Mouse (Mus musculus) liver, postnatal 0 days (tissue): ENCODE data around the gene Sqstm1. TPM values are rescaled to one million over a fixed set of nuclear protein-coding genes. Genes with fewer than 3 reads are reported as not detected.

Experiments used
- ATAC-seq: fragments of 200-750 bp; cut with Nextera tagmentation; 2 replicates; pipeline ENCODE4 v1.8.0; 2017; ENCODE audit warnings: mild to moderate bottlenecking, moderate library complexity
- DNase-seq: peaks from one replicate; pipeline ENCODE4 v3.0.0-alpha.2; 2016
- H3K27ac ChIP-seq: fragments of 300-500 bp; sonication (generic); 2 replicates; pipeline ENCODE4 v1.5.1; 2014; ENCODE audit warnings: antibody characterized with exemption, moderate library complexity, mild to moderate bottlenecking, low read depth
- H3K27me3 ChIP-seq: fragments of 300-500 bp; sonication (generic); 2 replicates; pipeline ENCODE4 v1.6.1; 2014; ENCODE audit warnings: low read length, control low read depth, mixed read lengths; ENCODE audit not compliant: insufficient read depth
- H3K36me3 ChIP-seq: fragments of 300-500 bp; sonication (generic); replicated peaks from 2 replicates; pipeline ENCODE4 v1.6.1; 2014; ENCODE audit warnings: mild to moderate bottlenecking, control low read depth, low read length, moderate library complexity, mixed read lengths; ENCODE audit not compliant: insufficient read depth
- H3K4me1 ChIP-seq: fragments of 300-500 bp; sonication (generic); 2 replicates; pipeline ENCODE4 v1.6.1; 2014; ENCODE audit warnings: antibody characterized with exemption, mild to moderate bottlenecking, control low read depth; ENCODE audit not compliant: insufficient read depth
- H3K4me2 ChIP-seq: fragments of 300-500 bp; sonication (generic); 2 replicates; pipeline ENCODE4 v1.6.1; 2014; ENCODE audit warnings: low read depth, mild to moderate bottlenecking, low read length, moderate library complexity, mixed read lengths
- H3K4me3 ChIP-seq: fragments of 300-500 bp; sonication (generic); 2 replicates; pipeline ENCODE4 v1.5.1; 2014; ENCODE audit warnings: low read depth, low read length
- H3K9ac ChIP-seq: fragments of 300-500 bp; sonication (generic); replicated peaks from 2 replicates; pipeline ENCODE4 v1.6.1; 2014; ENCODE audit warnings: mild to moderate bottlenecking, moderate library complexity
- H3K9me3 ChIP-seq: fragments of 300-500 bp; sonication (generic); 2 replicates; pipeline ENCODE4 v1.6.1; 2016; ENCODE audit warnings: mild to moderate bottlenecking, control low read depth, low read length, mixed read lengths
- CTCF ChIP-seq: sonication (generic); IDR thresholded peaks from 2 replicates; pipeline ENCODE4 v1.5.1; 2016; ENCODE audit warnings: antibody characterized with exemption, low read depth
- EP300 ChIP-seq: IDR thresholded peaks from 2 replicates; pipeline ENCODE4 v1.6.1; 2016; ENCODE audit warnings: antibody characterized with exemption, low read depth, mild to moderate bottlenecking
- WGBS: fragments of 180-500 bp; shearing (Covaris S2); extraction: QIAGEN DNeasy Blood & Tissue Kit; methylation state at CpG from one replicate; pipeline ENCODE4 v1.1.7; 2014; ENCODE audit not compliant: insufficient replicate concordance; 5-methylcytosine and 5-hydroxymethylcytosine counted together
- polyA plus RNA-seq: library from polyadenylated mRNA; unstranded; fragments of >200 nt; fragmentation: Nextera tagmentation; extraction: Ambion mirVana; gene quantifications from 2 replicates; pipeline ENCODE4 v1.2.1, GENCODE M21; 2015

The Sqstm1 gene
- polyA plus RNA-seq, 1 experiment from 2014 or later = 154 TPM

- Histone ChIP-seq H3K36me3 (peaks cover 10% of the 10 kb centered on the region), H3K27me3 (no peaks in the 10 kb centered on the region), H3K9ac (peak overlapping the region; percentile 98), H3K4me1 (peaks cover 37% of the 10 kb centered on the region), H3K4me3 (peak overlapping the region; percentile 78), H3K9me3 (no peaks in the 10 kb centered on the region), H3K4me2 (peak overlapping the region; percentile 80), H3K27ac (peak overlapping the region; percentile 94)
- TF ChIP-seq EP300 (no peak), CTCF (no peak)
- 35% methylated on average over 2 of the region's 2 CpGs for WGBS
- DNase-seq (no peak), ATAC-seq (no peak)
Observed at GRCm38 (mm10) chr11:50226406-50226805, 15.8 kb upstream of the Sqstm1 start.

- peaks cover 6% of the 10 kb centered on the region for H3K36me3 ChIP-seq
- H3K4me1 ChIP-seq = peaks cover 37% of the 10 kb centered on the region
- peak; percentile 24 for ATAC-seq
- peak; percentile 68 for DNase-seq
- H3K4me3 ChIP-seq = peak overlapping the region; percentile 78
- no peaks in the 10 kb centered on the region for H3K9me3 ChIP-seq
- WGBS = 2% methylated on average over 34 of the region's 34 CpGs
- TF ChIP-seq EP300 (no peak), CTCF (no peak)
- H3K27me3 ChIP-seq = no peaks in the 10 kb centered on the region
- peak overlapping the region; percentile 98 for H3K9ac ChIP-seq
- H3K27ac ChIP-seq = peak overlapping the region; percentile 94
- peak overlapping the region; percentile 80 for H3K4me2 ChIP-seq
Observed at GRCm38 (mm10) chr11:50225611-50226378, 15.2 kb upstream of the Sqstm1 start.

GRCm38 (mm10) chr11:50224671-50225530 lies 14.3 kb upstream of the Sqstm1 start:
- TF ChIP-seq CTCF (peak; percentile 57), EP300 (peak; percentile 81)
- H3K9ac ChIP-seq = peak overlapping the region; percentile 98
- peaks cover 37% of the 10 kb centered on the region for H3K4me1 ChIP-seq
- H3K36me3 ChIP-seq = no peaks in the 10 kb centered on the region
- no peaks in the 10 kb centered on the region for H3K9me3 ChIP-seq
- DNase-seq (peak; percentile 91), ATAC-seq (peak; percentile 92)
- H3K4me2 ChIP-seq = peak overlapping the region; percentile 80
- WGBS = 3% methylated on average over 51 of the region's 70 CpGs
- H3K27ac ChIP-seq = peak overlapping the region; percentile 94
- H3K27me3 ChIP-seq = no peaks in the 10 kb centered on the region
- peak overlapping the region; percentile 78 for H3K4me3 ChIP-seq

GRCm38 (mm10) chr11:50223783-50224662 lies 13.4 kb upstream of the Sqstm1 start:
- H3K4me1 ChIP-seq = peaks cover 33% of the 10 kb centered on the region
- H3K4me2 ChIP-seq = peak overlapping the region; percentile 80
- peak overlapping the region; percentile 94 for H3K27ac ChIP-seq
- TF ChIP-seq CTCF = no peak
- no peak for TF ChIP-seq EP300
- 4% methylated on average over 17 of the region's 17 CpGs for WGBS
- ATAC-seq (0 out of 2 replicates have a peak, but pooled peaks have one; percentile 0), DNase-seq (peak; percentile 36)
- peak overlapping the region; percentile 78 for H3K4me3 ChIP-seq
- no peaks in the 10 kb centered on the region for H3K9me3 ChIP-seq
- H3K9ac ChIP-seq = peak overlapping the region; percentile 98
- no peaks in the 10 kb centered on the region for H3K27me3 ChIP-seq
- no peaks in the 10 kb centered on the region for H3K36me3 ChIP-seq

- Histone ChIP-seq H3K4me1 (peaks cover 38% of the 10 kb centered on the region), H3K9ac (no peak overlapping the region)
Observed at GRCm38 (mm10) chr11:50222559-50223276, 12.1 kb upstream of the Sqstm1 start.

More at GRCm38 (mm10) chr11:50222559-50223276, 12.1 kb upstream of the Sqstm1 start:
- DNase-seq = peak; percentile 11
- no peak for TF ChIP-seq CTCF
- TF ChIP-seq EP300 = no peak
- 63% methylated on average over 7 of the region's 7 CpGs for WGBS
- Histone ChIP-seq H3K27me3 (no peaks in the 10 kb centered on the region), H3K27ac (no peak overlapping the region), H3K4me2 (peak overlapping the region; percentile 80), H3K36me3 (no peaks in the 10 kb centered on the region), H3K4me3 (no peak overlapping the region), H3K9me3 (no peaks in the 10 kb centered on the region)
- no peak for ATAC-seq
